Comparison of ENCODE assay signal across 8 mouse cellular contexts in the genomic region with DNA sequence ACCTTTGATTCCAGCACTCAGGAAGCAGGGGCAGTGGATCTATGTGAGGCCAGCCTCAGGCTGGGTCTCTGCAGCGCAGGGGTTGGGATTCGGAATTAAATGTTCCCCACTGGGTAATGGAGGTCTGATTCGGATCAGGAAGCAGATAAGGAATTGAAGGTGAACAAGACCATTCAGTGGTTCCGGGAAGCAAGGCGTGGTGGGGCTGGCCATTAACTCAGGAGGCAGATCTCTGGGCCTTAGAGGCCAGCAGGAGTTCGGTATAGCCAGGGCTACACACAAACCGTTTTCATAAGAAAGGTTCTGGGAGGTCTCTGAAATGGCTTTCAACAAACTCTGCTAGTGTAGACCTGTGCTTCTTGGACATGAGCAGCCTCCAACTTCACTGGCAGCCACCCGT. TPM values are rescaled to one million over a fixed set of nuclear protein-coding genes. Genes with fewer than 3 reads are reported as not detected.
DNase-seq lines count a peak whose midpoint lies in the region; ATAC-seq and TF ChIP-seq lines count a peak whose summit lies in the region.

No protein-coding gene starts in this region.

- H3K4me3 ChIP-seq in kidney, embryonic 15.5 days (replicated peaks), result peak overlapping the region; percentile 96
- no peak overlapping the region for H3K4me3 ChIP-seq in bone marrow, adult 2 months (replicated peaks; ENCODE audit: control insufficient read depth, low read depth, low read length)
- H3K4me3 ChIP-seq in hindbrain, embryonic 11.5 days (ENCODE audit: low read depth, low read length), result peak overlapping the region; percentile 100
- H3K4me3 ChIP-seq in midbrain, embryonic 12.5 days, result peak overlapping the region; percentile 99

- WGBS in kidney, embryonic 15.5 days, result 16% methylated on average over 8 of the region's 8 CpGs
- WGBS in bone marrow, adult 2 months, result 39% methylated on average over 8 of the region's 8 CpGs
- WGBS in hindbrain, embryonic 11.5 days, result 35% methylated on average over 8 of the region's 8 CpGs
- WGBS in midbrain, embryonic 12.5 days, result 21% methylated on average over 8 of the region's 8 CpGs

- no peak for ATAC-seq in kidney, embryonic 15.5 days (replicated peaks; ENCODE audit: low FRiP score)
- no peak for ATAC-seq in hindbrain, embryonic 11.5 days (ENCODE audit: low FRiP score)
- no peak for ATAC-seq in midbrain, embryonic 12.5 days (ENCODE audit: low FRiP score, low read depth)

- intact Hi-C loops in left cerebral cortex, postnatal 25 days (cut with DNase I), result no loop called here

- peak overlapping the region; percentile 95 for H3K4me2 ChIP-seq in kidney, embryonic 15.5 days
- H3K4me2 ChIP-seq in hindbrain, embryonic 11.5 days (replicated peaks; ENCODE audit: low read depth, low read length), result peak overlapping the region; percentile 67
- peak overlapping the region; percentile 100 for H3K4me2 ChIP-seq in midbrain, embryonic 12.5 days (replicated peaks)

- H3K9ac ChIP-seq in kidney, embryonic 15.5 days, result peak overlapping the region; percentile 73
- H3K9ac ChIP-seq in hindbrain, embryonic 11.5 days (ENCODE audit: low read depth, low read length), result peak overlapping the region; percentile 89
- peak overlapping the region; percentile 78 for H3K9ac ChIP-seq in midbrain, embryonic 12.5 days (replicated peaks)

- DNase-seq in kidney, postnatal 36 days, result no peak
- no peak for DNase-seq in hindbrain, embryonic 11.5 days (ENCODE audit: low spot score)
- no peak for DNase-seq in natural killer cell, adult 2 months (ENCODE audit: low spot score in 2 of 2)
- no peak for DNase-seq in gastrocnemius, postnatal 4 days (ENCODE audit: low spot score in 2 of 2)
- DNase-seq in left cerebral cortex, postnatal 25 days (ENCODE audit: low spot score in 2 of 2), result no peak

- H3K27me3 ChIP-seq in kidney, embryonic 15.5 days, result no peaks in the 10 kb centered on the region
- no peaks in the 10 kb centered on the region for H3K27me3 ChIP-seq in hindbrain, embryonic 11.5 days (ENCODE audit: control insufficient read depth, insufficient read depth, low read length)
- H3K27me3 ChIP-seq in midbrain, embryonic 12.5 days, result no peaks in the 10 kb centered on the region

- no peak for TF ChIP-seq POLR2A in bone marrow, adult 2 months (IDR thresholded peaks at IDR 0.05; ENCODE audit: borderline replicate concordance, control insufficient read depth, low read depth, low read length)

- H3K27ac ChIP-seq in kidney, embryonic 15.5 days, result peak overlapping the region; percentile 100
- H3K27ac ChIP-seq in bone marrow, adult 2 months (ENCODE audit: control insufficient read depth, insufficient read depth, low read depth, low read length, poor library complexity), result peak overlapping the region; percentile 86
- H3K27ac ChIP-seq in hindbrain, embryonic 11.5 days (ENCODE audit: low read depth, low read length), result peak overlapping the region; percentile 100
- peak overlapping the region; percentile 99 for H3K27ac ChIP-seq in midbrain, embryonic 12.5 days (replicated peaks)

- no peaks in the 10 kb centered on the region for H3K9me3 ChIP-seq in kidney, embryonic 15.5 days (replicated peaks)
- no peaks in the 10 kb centered on the region for H3K9me3 ChIP-seq in hindbrain, embryonic 11.5 days (ENCODE audit: control insufficient read depth, low read length)
- H3K9me3 ChIP-seq in midbrain, embryonic 12.5 days, result no peaks in the 10 kb centered on the region

- peaks cover 62% of the 10 kb centered on the region for H3K4me1 ChIP-seq in kidney, embryonic 15.5 days
- H3K4me1 ChIP-seq in bone marrow, adult 2 months (ENCODE audit: control insufficient read depth, insufficient read depth, low read length), result peaks cover 16% of the 10 kb centered on the region
- peaks cover 32% of the 10 kb centered on the region for H3K4me1 ChIP-seq in hindbrain, embryonic 11.5 days (replicated peaks; ENCODE audit: control insufficient read depth, insufficient read depth, low read length)
- peaks cover 48% of the 10 kb centered on the region for H3K4me1 ChIP-seq in midbrain, embryonic 12.5 days

- H3K36me3 ChIP-seq in kidney, embryonic 15.5 days, result peaks cover 17% of the 10 kb centered on the region
- H3K36me3 ChIP-seq in hindbrain, embryonic 11.5 days (ENCODE audit: control insufficient read depth, insufficient read depth, low read length), result 0 out of 2 replicates have a peak, but pooled peaks cover 2% of the 10 kb centered on the region
- peaks cover 11% of the 10 kb centered on the region for H3K36me3 ChIP-seq in midbrain, embryonic 12.5 days

- TF ChIP-seq CTCF in bone marrow, adult 2 months (IDR thresholded peaks at IDR 0.05; ENCODE audit: control insufficient read depth, insufficient read depth, low read length), result no peak

RNA-seq across cellular contexts. Expression of a gene that starts 1.4 kb away (rescaled TPM):
- 398 and 438 TPM in 2 replicates for polyA plus RNA-seq in kidney, embryonic 15.5 days (2015; fragmentation: Nextera tagmentation; extraction: Ambion mirVana)
- polyA plus RNA-seq in bone marrow, adult 2 months (2011; ENCODE audit: insufficient read depth, insufficient read length, low replicate concordance, missing spikeins), result 113 and 188 TPM in 2 replicates
- polyA plus RNA-seq in hindbrain, embryonic 11.5 days (2014; fragmentation: Nextera tagmentation; extraction: Ambion mirVana), result 141 and 152 TPM in 2 replicates
- polyA plus RNA-seq in midbrain, embryonic 12.5 days (2016; fragmentation: Nextera tagmentation; extraction: Ambion mirVana), result 202 TPM in 2 replicates
- 100 to 1,000 TPM; 167 to 170 TPM for total RNA-seq in gastrocnemius, postnatal 4 days (2021)
- 10 to 100 TPM; 48.5 to 52.3 TPM for total RNA-seq in left cerebral cortex, postnatal 25 days (2021)

RNA-seq across cellular contexts. Expression of a gene that starts 21.4 kb away (rescaled TPM):
- 7.4 and 8.3 TPM in 2 replicates for polyA plus RNA-seq in kidney, embryonic 15.5 days (2015; fragmentation: Nextera tagmentation; extraction: Ambion mirVana)
- polyA plus RNA-seq in bone marrow, adult 2 months (2011; ENCODE audit: insufficient read depth, insufficient read length, low replicate concordance, missing spikeins), result 143 and 259 TPM in 2 replicates
- 9.4 and 10.5 TPM in 2 replicates for polyA plus RNA-seq in hindbrain, embryonic 11.5 days (2014; fragmentation: Nextera tagmentation; extraction: Ambion mirVana)
- polyA plus RNA-seq in midbrain, embryonic 12.5 days (2016; fragmentation: Nextera tagmentation; extraction: Ambion mirVana), result 14.3 and 16.7 TPM in 2 replicates
- under 1 TPM in 1 of 2 experiments, not detected in 1; 0.47 TPM for total RNA-seq in gastrocnemius, postnatal 4 days (2021)
- total RNA-seq in left cerebral cortex, postnatal 25 days (2021), result 1 to 10 TPM; 1.4 to 2.4 TPM

RNA-seq across cellular contexts. Expression of a gene that starts 21.6 kb away (rescaled TPM):
- polyA plus RNA-seq in kidney, embryonic 15.5 days (2015; fragmentation: Nextera tagmentation; extraction: Ambion mirVana), result 62.1 and 74.5 TPM in 2 replicates
- polyA plus RNA-seq in bone marrow, adult 2 months (2011; ENCODE audit: insufficient read depth, insufficient read length, low replicate concordance, missing spikeins), result 16.4 and 32.4 TPM in 2 replicates
- 129 and 150 TPM in 2 replicates for polyA plus RNA-seq in hindbrain, embryonic 11.5 days (2014; fragmentation: Nextera tagmentation; extraction: Ambion mirVana)
- polyA plus RNA-seq in midbrain, embryonic 12.5 days (2016; fragmentation: Nextera tagmentation; extraction: Ambion mirVana), result 296 and 302 TPM in 2 replicates
- 1 to 10 TPM; 1.2 to 1.3 TPM for total RNA-seq in gastrocnemius, postnatal 4 days (2021)
- 10 to 100 TPM; 51.1 to 53.3 TPM for total RNA-seq in left cerebral cortex, postnatal 25 days (2021)

RNA-seq across cellular contexts. Expression of a gene that starts 32.0 kb away (rescaled TPM):
- polyA plus RNA-seq in kidney, embryonic 15.5 days (2015; fragmentation: Nextera tagmentation; extraction: Ambion mirVana), result 14.9 and 15.2 TPM in 2 replicates
- polyA plus RNA-seq in bone marrow, adult 2 months (2011; ENCODE audit: insufficient read depth, insufficient read length, low replicate concordance, missing spikeins), result not detected in 2 replicates
- polyA plus RNA-seq in hindbrain, embryonic 11.5 days (2014; fragmentation: Nextera tagmentation; extraction: Ambion mirVana), result 0.59 and 0.69 TPM in 2 replicates
- 0.94 and 1.0 TPM in 2 replicates for polyA plus RNA-seq in midbrain, embryonic 12.5 days (2016; fragmentation: Nextera tagmentation; extraction: Ambion mirVana)
- under 1 TPM in 1 of 2 experiments, not detected in 1; 0.42 TPM for total RNA-seq in gastrocnemius, postnatal 4 days (2021)
- total RNA-seq in left cerebral cortex, postnatal 25 days (2021), result 1 to 10 TPM in 1 of 2 experiments, under 1 TPM in 1; 0.62 to 1.7 TPM

RNA-seq across cellular contexts. Expression of a gene that starts 33.2 kb away (rescaled TPM):
- 2.6 and 3.4 TPM in 2 replicates for polyA plus RNA-seq in kidney, embryonic 15.5 days (2015; fragmentation: Nextera tagmentation; extraction: Ambion mirVana)
- 102 and 162 TPM in 2 replicates for polyA plus RNA-seq in bone marrow, adult 2 months (2011; ENCODE audit: insufficient read depth, insufficient read length, low replicate concordance, missing spikeins)
- polyA plus RNA-seq in hindbrain, embryonic 11.5 days (2014; fragmentation: Nextera tagmentation; extraction: Ambion mirVana), result 0.67 TPM in 1 of 2 replicates, not detected in the other
- polyA plus RNA-seq in midbrain, embryonic 12.5 days (2016; fragmentation: Nextera tagmentation; extraction: Ambion mirVana), result not detected in 2 replicates
- under 1 TPM in 1 of 2 experiments, not detected in 1; 0.29 TPM for total RNA-seq in gastrocnemius, postnatal 4 days (2021)
- total RNA-seq in left cerebral cortex, postnatal 25 days (2021), result not detected
